Mouse (Mus musculus): ENCODE measurements at regions not wholly inside any gene's neighbourhood (a gene's known extent, or its start where the extent isn't known, plus 50 kb on each side); places are given as distances from the start of the nearest gene placed in this dataset.
"Not testable (repeated sequence)": the region's sequence is repeated elsewhere in the genome, so short reads cannot be mapped to it uniquely, and the experiment has no call there.

DNA sequence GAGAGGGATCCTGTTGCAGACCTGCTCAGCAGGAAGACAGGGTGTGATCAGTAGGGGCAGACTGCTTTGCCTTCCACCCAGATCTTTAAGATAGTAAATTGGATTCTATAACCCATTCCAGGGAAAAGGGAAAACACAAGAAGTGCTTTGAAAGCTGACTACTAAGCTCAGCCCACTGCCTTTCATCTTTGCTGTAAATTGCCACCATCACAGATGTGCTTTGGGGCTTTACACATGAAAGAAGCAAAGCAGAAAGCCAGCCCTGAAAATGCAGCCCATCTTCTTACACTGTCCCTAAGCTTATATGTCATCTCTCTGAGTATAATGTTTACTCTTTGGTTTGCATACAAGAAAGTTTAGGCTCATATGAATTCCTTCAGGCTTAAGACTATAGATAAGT is 283.6 kb downstream of the Tm4sf1 start:
- no peak for ATAC-seq (replicated peaks; ENCODE audit: poor library complexity, severe bottlenecking)

DNA sequence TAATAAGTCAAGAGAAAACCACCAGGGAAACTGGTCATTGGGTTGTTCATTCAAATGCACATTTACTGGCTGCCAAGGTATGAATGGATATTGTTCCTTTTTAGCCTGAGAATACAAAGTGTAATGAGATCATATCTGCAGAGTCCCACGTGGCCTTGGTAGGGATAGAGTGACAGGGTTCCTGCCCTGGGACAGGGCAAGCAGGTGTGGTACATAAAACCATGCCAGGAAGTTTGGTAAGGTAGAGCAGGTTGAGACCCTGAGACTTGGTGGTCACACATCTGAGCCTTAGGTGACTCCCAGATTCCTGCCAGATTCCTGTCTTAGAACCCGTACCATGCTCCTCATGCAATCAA is 320.5 kb downstream of the Tm4sf1 start:
- ATAC-seq (replicated peaks; ENCODE audit: poor library complexity, severe bottlenecking), result no peak

DNA sequence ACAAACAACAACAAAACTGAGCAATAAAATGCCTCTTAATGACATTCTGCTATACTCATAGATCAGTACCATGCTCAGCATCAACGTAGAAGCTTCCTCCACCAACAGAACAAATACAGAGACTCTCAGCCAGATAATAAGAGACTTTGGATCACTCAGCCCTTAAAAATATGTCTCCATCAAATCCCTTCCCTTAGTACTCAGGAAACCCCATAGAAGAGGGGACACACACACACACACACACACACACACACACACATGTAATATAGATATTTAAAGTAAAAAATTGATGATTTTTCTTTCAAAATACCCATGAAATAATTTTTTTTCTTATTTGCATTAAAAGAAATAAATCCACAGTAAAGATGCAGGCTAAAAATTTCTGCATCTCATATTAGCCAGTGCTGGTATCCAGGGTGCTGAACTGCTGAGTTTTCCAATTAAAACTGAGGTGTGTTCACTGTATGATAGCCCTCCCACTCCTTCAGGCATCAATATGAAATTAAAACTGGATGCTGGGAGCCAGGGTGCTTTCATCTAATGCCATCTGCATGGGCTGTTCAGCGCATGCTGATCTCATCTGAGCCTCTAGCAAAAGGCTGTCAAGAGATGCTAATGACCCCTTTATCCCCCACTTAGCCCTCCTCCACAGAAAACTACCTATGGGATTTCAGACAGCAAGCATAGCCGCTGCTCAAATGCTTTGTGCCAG is 321.0 kb downstream of the Tm4sf1 start:
- ATAC-seq (replicated peaks; ENCODE audit: poor library complexity, severe bottlenecking), result no peak

DNA sequence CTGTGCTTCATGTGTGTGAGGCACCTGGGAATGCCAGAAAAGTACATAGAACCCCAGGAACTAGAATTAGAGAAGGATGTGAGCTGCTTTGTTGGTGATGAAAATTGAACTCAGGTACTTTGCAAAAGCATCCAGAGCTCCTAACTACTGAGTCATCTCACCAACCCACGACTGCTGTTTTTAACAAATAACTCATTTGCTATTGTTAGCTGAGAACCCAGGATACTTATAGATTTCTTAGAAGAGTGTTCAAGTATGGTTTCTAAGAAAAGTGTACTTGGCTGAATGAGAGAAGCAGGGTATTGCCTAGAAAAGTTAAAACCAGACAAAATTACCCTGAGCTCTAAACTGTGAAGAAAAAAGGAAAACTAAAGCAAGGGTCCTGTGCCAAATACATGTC is 335.8 kb downstream of the Tm4sf1 start:
- ATAC-seq (replicated peaks; ENCODE audit: poor library complexity, severe bottlenecking), result no peak

DNA sequence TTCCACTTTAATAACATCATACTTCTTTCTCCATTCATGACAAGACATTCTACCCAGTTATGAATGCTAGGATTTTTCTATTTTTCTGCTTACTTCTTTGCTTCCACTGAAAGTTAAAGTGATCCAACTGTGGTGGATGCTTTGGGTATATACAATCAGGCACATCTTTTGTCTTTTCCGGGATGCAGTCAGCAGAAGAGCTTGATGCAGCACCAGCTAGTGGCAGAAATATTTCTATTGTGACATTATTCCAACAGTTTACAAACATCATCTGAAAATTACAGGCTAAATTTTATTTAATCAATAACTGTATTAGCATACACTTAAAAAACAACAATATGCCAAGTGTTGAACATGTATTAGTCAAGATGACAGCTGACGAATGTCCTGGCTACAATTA is 336.3 kb downstream of the Tm4sf1 start:
- no peak for ATAC-seq (replicated peaks; ENCODE audit: poor library complexity, severe bottlenecking)

DNA sequence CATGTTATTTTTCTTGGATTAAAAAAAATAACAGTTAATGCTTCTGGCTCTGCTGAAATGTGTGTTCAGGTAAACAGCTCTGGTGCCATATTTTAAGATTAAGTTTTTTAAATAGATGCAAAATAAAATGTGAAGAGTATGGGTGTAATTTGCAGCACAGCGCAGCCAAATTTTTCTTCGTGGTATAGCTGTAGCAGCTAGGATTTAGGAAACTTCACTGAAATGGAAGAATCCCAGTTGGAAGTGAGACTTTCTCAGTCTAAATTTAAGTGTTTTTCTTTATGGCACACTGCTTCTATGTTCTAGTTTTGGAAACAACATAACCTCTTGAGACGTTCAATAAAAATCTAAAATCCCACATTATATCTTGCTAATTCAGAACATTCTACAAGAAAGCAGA is 337.6 kb downstream of the Tm4sf1 start:
- ATAC-seq (replicated peaks; ENCODE audit: poor library complexity, severe bottlenecking), result no peak

DNA sequence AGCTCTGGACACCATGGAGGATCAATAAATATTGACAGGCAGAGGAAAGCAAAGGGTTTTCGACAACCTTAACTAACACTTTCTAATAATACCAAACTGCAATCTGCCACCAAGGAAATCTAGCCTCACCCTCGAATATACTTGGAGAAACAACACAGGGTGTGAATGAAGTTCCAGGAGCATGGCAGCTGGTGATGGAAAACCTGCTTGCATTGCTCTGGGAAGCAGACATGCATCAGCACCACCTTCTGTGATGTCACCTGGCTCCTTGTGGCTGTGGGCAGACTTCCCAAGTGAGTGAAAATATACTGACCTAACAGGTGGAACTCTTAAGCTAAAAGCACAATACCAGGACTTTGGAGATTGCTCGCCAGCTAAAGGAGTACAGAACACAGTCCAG is 338.5 kb downstream of the Tm4sf1 start:
- ATAC-seq (replicated peaks; ENCODE audit: poor library complexity, severe bottlenecking), result no peak

DNA sequence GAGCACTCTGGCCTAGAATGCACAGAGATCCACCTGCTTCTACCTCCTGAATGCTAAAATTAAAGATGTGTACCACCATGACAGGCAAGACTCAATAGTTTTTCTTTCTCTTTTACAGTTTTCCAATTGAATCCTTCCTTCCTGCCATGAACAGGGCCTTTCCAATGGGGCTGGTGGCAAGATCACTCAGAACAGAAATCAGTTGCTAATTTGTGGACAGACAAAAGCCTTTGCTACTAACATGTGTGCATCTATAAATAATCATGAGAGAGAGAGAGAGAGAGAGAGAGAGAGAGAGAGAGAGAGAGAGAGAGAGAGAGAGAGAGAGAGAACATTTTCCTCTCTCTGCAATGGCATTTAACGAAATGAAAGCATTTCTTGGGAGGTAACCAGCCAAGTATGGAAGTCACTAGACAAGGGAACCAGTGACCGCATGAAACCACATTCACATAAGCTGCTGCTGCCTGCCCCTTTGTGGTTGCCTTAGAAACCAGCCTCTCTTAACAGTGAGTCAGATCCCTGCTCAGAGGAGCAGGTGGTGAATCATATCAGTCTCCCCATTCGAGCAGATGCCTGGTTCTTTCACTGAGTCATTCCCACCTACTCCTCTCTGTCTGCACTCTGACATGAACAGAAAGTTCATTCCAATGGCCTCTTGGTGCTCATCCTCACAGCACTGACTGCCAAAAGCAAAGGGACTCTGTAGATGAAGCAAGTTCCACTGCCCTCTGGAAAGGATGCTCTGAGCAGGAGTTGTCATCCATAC is 339.4 kb downstream of the Tm4sf1 start:
- no peak for ATAC-seq (replicated peaks; ENCODE audit: poor library complexity, severe bottlenecking)

DNA sequence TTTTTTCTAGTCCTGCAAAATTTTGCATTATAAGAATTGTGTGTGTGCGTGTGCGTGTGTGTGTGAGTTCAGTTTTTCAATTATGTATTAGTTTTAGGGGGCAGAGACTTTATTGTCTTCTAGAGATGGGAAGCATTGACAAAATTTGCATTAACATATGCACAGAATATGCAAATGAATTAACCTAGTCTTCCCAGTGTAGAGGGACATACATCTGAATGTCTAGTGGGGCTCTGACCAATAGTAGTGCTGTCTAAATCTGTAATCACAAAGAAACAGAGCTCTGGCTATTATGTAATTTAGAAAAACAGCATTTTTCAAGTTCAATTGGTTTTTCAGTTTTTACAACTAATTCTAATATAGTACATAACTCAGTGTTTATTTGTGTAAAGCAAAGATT is 344.8 kb downstream of the Tm4sf1 start:
- no peak for ATAC-seq (replicated peaks; ENCODE audit: poor library complexity, severe bottlenecking)

DNA sequence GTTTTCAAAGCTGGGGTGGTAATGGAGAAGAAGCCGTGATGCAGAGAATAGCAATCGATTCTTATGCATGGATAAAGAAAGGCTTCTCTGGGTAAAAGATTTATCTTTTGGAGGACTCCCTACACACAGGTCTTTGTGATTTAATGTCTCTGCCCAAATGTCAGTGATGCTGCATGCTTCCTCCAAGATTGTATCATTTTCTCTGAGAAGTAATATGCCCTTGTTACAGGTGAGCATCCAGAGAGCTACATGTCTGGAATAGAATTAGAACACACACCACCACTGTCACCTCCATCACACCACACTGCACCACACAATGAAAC is 346.0 kb downstream of the Tm4sf1 start:
- no peak for ATAC-seq (replicated peaks; ENCODE audit: poor library complexity, severe bottlenecking)

DNA sequence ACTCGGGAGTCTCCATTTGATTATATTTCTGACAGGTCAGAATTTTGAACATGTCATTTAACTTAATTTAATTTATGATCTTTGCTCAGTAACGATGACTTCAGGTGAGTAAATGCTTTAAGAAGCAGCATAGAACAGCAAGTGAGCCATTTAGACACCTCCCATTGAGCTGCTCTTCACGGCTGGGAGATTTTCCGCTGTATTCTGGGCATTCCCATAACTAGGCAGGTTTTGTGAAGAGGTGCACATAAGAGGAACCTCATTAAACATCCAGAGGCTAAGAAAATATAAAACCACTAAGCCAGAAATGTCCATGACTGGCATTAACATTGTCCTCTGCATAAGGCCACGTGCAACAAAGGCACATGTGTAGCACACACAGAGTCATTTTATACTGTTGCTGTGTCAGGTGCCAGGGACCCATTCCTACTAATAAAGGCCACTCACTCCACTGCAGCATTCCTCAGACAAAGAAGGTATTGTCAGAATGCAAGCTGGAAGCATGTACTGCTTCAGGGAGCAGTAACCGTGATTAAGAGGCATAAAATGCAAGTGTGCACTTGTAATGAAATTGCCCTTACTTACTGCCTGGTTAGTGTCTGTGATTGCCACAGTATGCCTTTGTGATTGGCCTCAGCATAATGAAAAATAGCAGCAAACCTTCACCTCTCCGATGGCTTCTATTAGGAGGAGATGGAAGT is 346.5 kb downstream of the Tm4sf1 start:
- ATAC-seq (replicated peaks; ENCODE audit: poor library complexity, severe bottlenecking), result no peak

DNA sequence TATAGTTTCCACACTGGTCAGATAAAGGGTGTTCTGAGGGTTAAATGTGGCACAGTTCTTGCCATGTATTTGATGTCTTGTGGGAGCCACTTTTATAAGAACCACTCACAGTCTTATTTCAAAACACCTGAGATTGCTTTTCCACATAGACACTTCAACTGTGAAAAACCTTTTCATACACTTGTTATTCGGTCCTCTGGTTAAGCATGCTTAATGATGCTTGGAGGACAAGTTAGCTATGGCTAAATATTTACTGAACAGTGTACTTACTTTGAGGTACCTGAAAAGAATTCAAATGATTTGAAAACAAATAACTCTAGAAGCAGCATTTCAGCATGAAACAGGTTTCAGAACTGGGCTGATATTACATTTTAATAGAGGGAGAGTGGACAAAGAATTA is 359.2 kb downstream of the Tm4sf1 start:
- not testable (repeated sequence) for ATAC-seq (replicated peaks; ENCODE audit: poor library complexity, severe bottlenecking)

DNA sequence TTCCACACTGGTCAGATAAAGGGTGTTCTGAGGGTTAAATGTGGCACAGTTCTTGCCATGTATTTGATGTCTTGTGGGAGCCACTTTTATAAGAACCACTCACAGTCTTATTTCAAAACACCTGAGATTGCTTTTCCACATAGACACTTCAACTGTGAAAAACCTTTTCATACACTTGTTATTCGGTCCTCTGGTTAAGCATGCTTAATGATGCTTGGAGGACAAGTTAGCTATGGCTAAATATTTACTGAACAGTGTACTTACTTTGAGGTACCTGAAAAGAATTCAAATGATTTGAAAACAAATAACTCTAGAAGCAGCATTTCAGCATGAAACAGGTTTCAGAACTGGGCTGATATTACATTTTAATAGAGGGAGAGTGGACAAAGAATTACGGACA is 372.8 kb downstream of the Tm4sf1 start:
- not testable (repeated sequence) for ATAC-seq (replicated peaks; ENCODE audit: poor library complexity, severe bottlenecking)

DNA sequence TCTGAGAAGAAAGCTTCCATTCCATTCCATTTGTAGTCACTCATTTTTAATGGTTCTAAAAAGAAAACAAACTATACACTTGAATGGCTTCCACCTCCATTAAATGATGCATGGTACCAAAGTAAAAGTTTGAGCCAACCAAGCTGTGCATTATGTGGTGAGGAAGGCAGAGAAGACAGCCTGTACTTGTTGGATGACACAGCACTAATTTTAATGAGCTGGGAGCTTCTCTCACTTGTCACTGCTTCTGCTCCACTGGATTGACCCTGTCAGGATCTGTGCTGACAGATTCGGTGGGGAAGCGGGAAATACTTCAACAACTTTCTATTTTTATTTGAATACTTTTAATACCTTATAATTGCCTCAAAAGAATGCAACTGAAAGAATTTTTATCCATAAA is 403.3 kb downstream of the Tm4sf1 start:
- ATAC-seq (replicated peaks; ENCODE audit: poor library complexity, severe bottlenecking), result no peak

DNA sequence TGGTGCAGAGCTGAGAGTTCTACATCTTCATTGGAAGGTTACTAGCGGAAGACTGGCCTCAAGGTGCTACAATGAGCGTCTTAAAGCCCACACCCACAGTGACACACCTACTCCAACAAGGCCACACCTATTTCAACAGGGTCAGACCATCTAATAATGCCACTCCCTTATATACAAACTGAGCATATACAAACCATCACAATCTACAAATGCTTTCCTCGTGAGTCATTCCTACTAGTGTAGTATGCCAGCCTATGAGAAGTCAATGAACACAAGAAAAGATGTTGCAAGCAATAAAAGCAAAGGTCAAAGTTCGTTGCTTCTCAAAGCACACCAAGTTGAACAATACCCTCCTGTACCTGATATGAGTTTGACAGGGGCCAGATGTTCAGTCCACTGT is 424.7 kb downstream of the Tm4sf1 start:
- ATAC-seq (replicated peaks; ENCODE audit: poor library complexity, severe bottlenecking), result no peak

DNA sequence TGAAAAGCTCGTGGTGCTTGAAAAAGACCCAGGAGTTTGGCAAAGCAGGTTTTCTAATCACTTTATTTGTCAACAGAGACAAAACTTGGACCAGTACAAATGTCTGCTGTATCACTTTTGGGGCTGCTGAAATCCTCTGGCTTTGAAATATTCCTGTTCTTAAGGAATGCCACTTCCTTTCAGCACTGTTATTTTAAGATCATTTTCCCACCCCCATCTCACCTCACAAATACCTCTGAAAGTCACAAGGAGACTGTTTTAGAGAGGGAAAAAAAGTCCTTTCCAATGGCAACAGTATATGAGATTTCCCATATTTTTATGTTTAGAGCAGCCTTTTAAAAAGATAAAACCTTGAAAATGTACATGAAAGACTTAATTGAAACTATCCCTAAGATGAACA is 438.2 kb downstream of the Tm4sf1 start:
- no peak for ATAC-seq (replicated peaks; ENCODE audit: poor library complexity, severe bottlenecking)

DNA sequence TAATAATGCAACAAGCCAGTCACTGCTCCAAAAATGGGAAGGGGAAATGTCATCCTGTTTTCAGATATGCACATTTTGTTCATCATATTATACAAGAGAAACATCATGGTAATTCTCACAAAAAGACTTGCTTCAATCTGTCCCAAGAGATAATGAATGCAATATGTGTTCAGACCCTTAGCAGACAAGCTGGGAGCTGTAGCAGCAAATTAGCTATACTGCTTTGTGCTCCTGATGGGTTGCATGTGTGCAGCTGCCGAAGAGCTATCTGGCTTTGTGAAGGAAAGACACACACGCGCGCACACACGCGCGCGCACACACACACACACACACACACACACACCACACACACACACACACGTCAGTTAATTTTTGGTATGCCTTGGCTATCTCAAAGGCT is 441.9 kb downstream of the Tm4sf1 start:
- no peak for ATAC-seq (replicated peaks; ENCODE audit: poor library complexity, severe bottlenecking)

DNA sequence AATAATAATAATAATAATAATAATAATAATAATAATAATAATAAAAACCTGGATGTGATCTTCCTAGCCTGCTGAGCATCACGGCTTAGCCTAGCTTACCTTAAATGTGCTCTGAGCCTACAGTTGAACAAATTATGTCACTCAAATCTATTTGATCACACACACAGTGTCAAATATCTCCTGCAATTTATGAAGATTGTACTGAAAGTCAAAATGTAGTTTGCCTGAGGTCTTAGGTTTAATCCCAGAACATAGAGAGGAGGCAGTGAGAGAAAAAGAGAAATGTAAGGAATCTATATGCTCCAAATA is 456.4 kb downstream of the Tm4sf1 start:
- no peak for ATAC-seq (replicated peaks; ENCODE audit: poor library complexity, severe bottlenecking)

DNA sequence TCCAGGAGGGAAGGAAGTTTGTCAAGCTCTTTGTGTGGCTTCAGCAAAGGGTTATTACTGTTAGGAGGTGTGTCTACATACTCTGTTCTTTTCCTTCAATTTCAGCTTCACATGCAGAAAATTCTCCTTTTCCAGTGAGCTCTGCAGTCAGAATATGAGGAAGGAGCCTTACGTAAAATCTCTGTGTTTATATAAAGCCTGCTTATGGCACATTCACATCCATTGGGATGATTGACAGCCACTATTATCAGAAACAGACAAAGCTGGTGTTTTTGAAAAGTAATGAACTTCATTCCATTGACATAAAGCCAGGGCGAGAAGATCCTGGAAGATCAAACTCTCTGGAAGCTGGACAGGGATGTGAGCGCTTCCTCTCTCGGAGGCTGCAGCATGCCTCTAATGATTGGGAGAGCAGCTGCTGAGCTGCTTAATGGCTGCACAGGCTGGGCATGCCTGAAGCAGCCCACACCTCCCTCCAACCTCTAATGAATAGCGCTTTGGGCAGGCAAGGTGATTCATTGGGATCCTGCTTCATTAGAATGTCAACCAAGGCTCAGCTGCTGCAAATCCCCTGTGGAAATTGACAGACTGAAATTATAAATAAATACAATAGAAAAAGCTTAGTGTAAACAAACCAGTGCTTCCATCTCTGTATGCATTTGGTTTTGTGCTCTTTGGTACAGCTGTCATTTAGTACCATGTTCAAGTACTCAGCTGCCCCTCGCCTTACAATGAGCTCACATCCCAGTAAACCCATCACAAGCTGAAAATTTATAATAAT is 456.9 kb downstream of the Tm4sf1 start:
- ATAC-seq (replicated peaks; ENCODE audit: poor library complexity, severe bottlenecking), result no peak

DNA sequence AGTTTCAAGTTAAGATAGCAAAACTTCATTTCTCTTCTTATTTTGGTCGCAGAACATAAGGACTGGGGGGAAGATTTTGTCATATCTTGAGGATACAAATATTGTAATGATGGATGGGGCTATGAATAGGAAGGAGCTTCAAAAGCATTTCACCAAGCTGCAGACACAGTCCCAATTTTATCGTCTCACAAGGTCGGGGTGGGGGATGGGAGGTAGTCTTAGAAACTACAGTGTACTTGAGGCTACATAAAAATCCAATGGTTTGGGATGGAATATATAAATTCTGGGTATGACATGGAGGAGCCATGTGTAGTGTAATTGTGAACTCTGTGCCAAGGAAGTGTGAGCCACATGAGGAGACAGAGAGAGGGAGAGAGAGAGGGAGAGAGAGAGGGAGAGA is 464.6 kb downstream of the Tm4sf1 start:
- no peak for ATAC-seq (replicated peaks; ENCODE audit: poor library complexity, severe bottlenecking)
